9 mouse cellular contexts compared by ENCODE assay signal in genomic region chr12:8365336-8365735, GRCm38 (mm10). TPM values are rescaled to one million over a fixed set of nuclear protein-coding genes. Genes with fewer than 3 reads are reported as not detected.
A peak's percentile ranks its signal among the peaks of the same experiment; 100 is the strongest.
DNase-seq lines count a peak whose midpoint lies in the region; ATAC-seq lines count a peak whose summit lies in the region.
"Had no signal": no experiment of that assay in that cellular context is flagged by ENCODE, and none has a peak within 500 bp of the region (broad histone marks: within the 10 kb centered on the region; RNA-seq: fewer than 3 reads in every experiment).

No protein-coding gene starts in this region.

- no peaks in the 10 kb centered on the region for H3K9me3 ChIP-seq in midbrain, embryonic 11.5 days (ENCODE audit: control insufficient read depth, low read length)
- H3K9me3 ChIP-seq in midbrain, embryonic 16.5 days (replicated peaks; ENCODE audit: control insufficient read depth, low read length, poor library complexity, severe bottlenecking), result no peaks in the 10 kb centered on the region

- H3K4me2 ChIP-seq in midbrain, embryonic 11.5 days, result no peak overlapping the region
- H3K4me2 ChIP-seq in midbrain, embryonic 16.5 days (ENCODE audit: low read length), result no peak overlapping the region

- H3K27ac ChIP-seq in midbrain, embryonic 11.5 days (ENCODE audit: low read depth, low read length), result no peak overlapping the region
- no peak overlapping the region for H3K27ac ChIP-seq in midbrain, embryonic 16.5 days (ENCODE audit: low read length)

- 57% methylated on average over 7 of the region's 7 CpGs for WGBS in midbrain, embryonic 11.5 days
- WGBS in midbrain, embryonic 16.5 days, result 65% methylated on average over 7 of the region's 7 CpGs

- no peak for ATAC-seq in midbrain, embryonic 11.5 days (ENCODE audit: low FRiP score)
- no peak for ATAC-seq in midbrain, embryonic 16.5 days

- H3K27me3 ChIP-seq in midbrain, embryonic 11.5 days (ENCODE audit: control insufficient read depth, insufficient read depth, low read length), result no peaks in the 10 kb centered on the region
- H3K27me3 ChIP-seq in midbrain, embryonic 16.5 days (ENCODE audit: control insufficient read depth, insufficient read depth, low read depth, low read length), result no peaks in the 10 kb centered on the region

- DNase-seq in cerebellum, adult 11-12 months, result peak; percentile 34
- no peak for DNase-seq in cerebellum, postnatal 25 days
- peak; percentile 82 for DNase-seq in midbrain, embryonic 11.5 days (ENCODE audit: low spot score, missing footprints)
- DNase-seq in kidney, postnatal 14 days, result peak; percentile 83
- peak; percentile 72 for DNase-seq in skeletal muscle tissue, adult 2 months (ENCODE audit: low read depth, low spot score)
- no peak for DNase-seq in thymus, postnatal 10 days (ENCODE audit: low spot score in 2 of 2)
- no peak for DNase-seq in frontal cortex, postnatal 10 days (ENCODE audit: low spot score in 2 of 2)
- DNase-seq: right cerebral cortex, postnatal 4 days had no signal

- no peak overlapping the region for H3K4me3 ChIP-seq in midbrain, embryonic 11.5 days (ENCODE audit: low read depth, low read length)
- no peak overlapping the region for H3K4me3 ChIP-seq in midbrain, embryonic 16.5 days (ENCODE audit: low read depth, low read length)

- no peaks in the 10 kb centered on the region for H3K36me3 ChIP-seq in midbrain, embryonic 11.5 days (ENCODE audit: control insufficient read depth, insufficient read depth, low read length)
- H3K36me3 ChIP-seq in midbrain, embryonic 16.5 days (ENCODE audit: control insufficient read depth, insufficient read depth, low read length), result no peaks in the 10 kb centered on the region

- no peak overlapping the region for H3K9ac ChIP-seq in midbrain, embryonic 11.5 days (ENCODE audit: low read length)
- H3K9ac ChIP-seq in midbrain, embryonic 16.5 days (ENCODE audit: low read depth, low read length), result no peak overlapping the region

- peaks cover 14% of the 10 kb centered on the region for H3K4me1 ChIP-seq in midbrain, embryonic 11.5 days (ENCODE audit: control insufficient read depth, insufficient read depth, low read length)
- peaks cover 7% of the 10 kb centered on the region; the same call in 1 of the 2 replicates for H3K4me1 ChIP-seq in midbrain, embryonic 16.5 days (ENCODE audit: control insufficient read depth, insufficient read depth, low read length)

RNA-seq across cellular contexts. Expression of gene Hs1bp3, which starts 52.1 kb away (rescaled TPM):
- 7.2 and 7.4 TPM in 2 replicates for polyA plus RNA-seq in midbrain, embryonic 11.5 days (2014; fragmentation: Nextera tagmentation; extraction: Ambion mirVana)
- 8.4 and 8.9 TPM in 2 replicates for polyA plus RNA-seq in midbrain, embryonic 16.5 days (2015; fragmentation: Nextera tagmentation; extraction: Ambion mirVana)

Comparison
In these comparisons a context has a peak if more than half of its experiments do, and no peak if none do; other contexts are left out.
1. DNase-seq: peak in cerebellum, adult 11-12 months (single experiment), midbrain, embryonic 11.5 days (single experiment), kidney, postnatal 14 days (single experiment) and skeletal muscle tissue, adult 2 months (single experiment); none in cerebellum, postnatal 25 days (0 of 2), thymus, postnatal 10 days (0 of 2) and frontal cortex, postnatal 10 days (0 of 2).